Mouse (Mus musculus) T-helper 1 cell (primary cell): Measurements from ENCODE around the gene Cacna1g.

Source experiments
- in situ Hi-C: fragments of 300-600 bp; cut with MboI, MseI; formaldehyde crosslinking; loops from one replicate; pipeline ENCODE4 v1.15.1; 2025; ENCODE audit warnings: high pct_unique_total_duplicates

The Cacna1g gene

GRCm38 (mm10) chr11:94449886-94450285 lies 24.1 kb downstream of the Cacna1g start:
- in situ Hi-C loops = no loop called here

GRCm38 (mm10) chr11:94449239-94449638 lies 24.8 kb downstream of the Cacna1g start:
- in situ Hi-C loops = no loop called here

GRCm38 (mm10) chr11:94447017-94447416 lies 27.0 kb downstream of the Cacna1g start:
- in situ Hi-C loops = no loop called here

GRCm38 (mm10) chr11:94445300-94445699 lies 28.7 kb downstream of the Cacna1g start:
- in situ Hi-C loops = no loop called here

- in situ Hi-C loops = no loop called here
Measured at GRCm38 (mm10) chr11:94444829-94445228, 29.2 kb downstream of the Cacna1g start.

GRCm38 (mm10) chr11:94441752-94442151 lies 32.2 kb downstream of the Cacna1g start:
- in situ Hi-C loops = no loop called here

- in situ Hi-C loops = no loop called here
Measured at GRCm38 (mm10) chr11:94441122-94441521, 32.9 kb downstream of the Cacna1g start.

- in situ Hi-C loops = no loop called here
Measured at GRCm38 (mm10) chr11:94440421-94440820, 33.6 kb downstream of the Cacna1g start.

GRCm38 (mm10) chr11:94429011-94429651 lies 44.9 kb downstream of the Cacna1g start:
- in situ Hi-C loops = no loop called here

- in situ Hi-C loops = no loop called here
Measured at GRCm38 (mm10) chr11:94428091-94428835, 45.7 kb downstream of the Cacna1g start.

- in situ Hi-C loops = no loop called here
Measured at GRCm38 (mm10) chr11:94425656-94426055, 48.3 kb downstream of the Cacna1g start.

- in situ Hi-C loops = no loop called here
Measured at GRCm38 (mm10) chr11:94425215-94425614, 48.8 kb downstream of the Cacna1g start.

- in situ Hi-C loops = no loop called here
Measured at GRCm38 (mm10) chr11:94424380-94424779, 49.6 kb downstream of the Cacna1g start.

GRCm38 (mm10) chr11:94423855-94424254 lies 50.1 kb downstream of the Cacna1g start:
- in situ Hi-C loops = no loop called here

- in situ Hi-C loops = no loop called here
Measured at GRCm38 (mm10) chr11:94420991-94421390, 53.0 kb downstream of the Cacna1g start.

GRCm38 (mm10) chr11:94420325-94420724 lies 53.7 kb downstream of the Cacna1g start:
- in situ Hi-C loops = no loop called here

- in situ Hi-C loops = no loop called here
Measured at GRCm38 (mm10) chr11:94419004-94419727, 54.8 kb downstream of the Cacna1g start.

- in situ Hi-C loops = no loop called here
Measured at GRCm38 (mm10) chr11:94414042-94414441, 60.0 kb downstream of the Cacna1g start.

GRCm38 (mm10) chr11:94413516-94413915 lies 60.5 kb downstream of the Cacna1g start:
- in situ Hi-C loops = no loop called here

- in situ Hi-C loops = no loop called here
Measured at GRCm38 (mm10) chr11:94412998-94413469, 61.0 kb downstream of the Cacna1g start.

GRCm38 (mm10) chr11:94412562-94412961 lies 61.4 kb downstream of the Cacna1g start:
- in situ Hi-C loops = no loop called here

GRCm38 (mm10) chr11:94407803-94408321 lies 66.1 kb downstream of the Cacna1g start:
- in situ Hi-C loops = no loop called here
